Mouse (Mus musculus): Measurements from ENCODE around the gene Cacybp.

DNA sequence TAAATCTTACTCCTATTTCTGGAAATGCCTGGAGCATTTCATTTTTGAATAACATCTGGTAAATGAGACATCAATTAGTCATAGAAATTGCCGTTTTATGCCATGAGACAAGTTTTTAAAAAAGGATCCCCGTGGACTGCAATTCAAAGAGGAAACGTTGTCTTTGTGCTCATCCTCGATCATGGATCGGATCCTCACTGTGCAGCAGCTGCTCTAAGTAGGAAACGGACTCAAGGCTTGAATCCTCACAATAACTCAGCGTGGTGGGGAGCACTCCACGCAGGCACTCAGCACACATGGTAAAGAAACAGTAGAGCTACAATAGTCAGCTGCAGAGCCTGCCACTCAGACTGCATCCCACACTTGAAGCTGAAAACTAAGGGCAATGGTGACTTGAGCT is 35.8 kb downstream of the Cacybp start:
- TF ChIP-seq CTCF (IDR thresholded peaks at IDR 0.05; ENCODE audit: low read depth) (no peak), EP300 (IDR thresholded peaks at IDR 0.05; ENCODE audit: low read depth) (no peak)

All from heart, postnatal 0 days (tissue).